Mouse (Mus musculus): Measurements from ENCODE around the gene Acss2. TPM values are rescaled to one million over a fixed set of nuclear protein-coding genes. Genes with fewer than 3 reads are reported as not detected.
A peak's percentile ranks its signal among the peaks of the same experiment; 100 is the strongest.

Acss2 gene
- polyA plus RNA-seq, 1 experiment from 2014 or later: 9.1 TPM

DNA sequence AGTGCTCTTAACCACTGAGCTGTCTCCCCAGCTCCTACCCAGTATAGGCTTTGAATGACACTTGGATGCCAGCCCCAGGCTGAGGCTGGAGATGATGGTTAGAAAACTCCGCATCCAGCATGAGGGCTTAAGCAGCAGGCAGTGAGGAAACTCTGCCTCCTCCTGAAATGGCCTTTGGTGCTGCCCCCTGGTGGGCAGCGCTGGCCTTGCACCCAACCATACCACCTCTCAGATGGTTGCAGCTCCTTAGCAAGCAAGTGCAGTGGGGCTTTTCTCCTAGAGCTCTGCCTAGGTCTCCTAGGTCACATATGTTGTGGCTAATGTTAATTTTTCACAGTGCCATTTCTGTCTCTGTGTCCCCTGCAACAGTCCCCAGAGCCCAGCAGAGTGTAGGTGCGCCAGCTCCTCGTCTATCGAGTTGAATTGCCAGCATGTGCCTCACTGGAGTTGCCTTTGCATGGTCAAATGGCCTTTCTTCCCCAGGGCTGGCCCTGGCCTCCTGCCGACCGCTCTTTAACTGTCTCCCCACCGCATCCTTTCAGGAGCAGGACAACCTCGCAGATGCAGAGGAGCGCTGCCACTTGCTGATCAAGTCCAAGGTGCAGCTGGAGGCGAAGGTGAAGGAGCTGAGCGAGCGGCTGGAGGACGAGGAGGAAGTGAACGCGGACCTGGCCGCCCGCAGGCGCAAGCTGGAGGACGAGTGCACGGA, 109.4 kb downstream of the Acss2 start:
- 46% methylated on average over 21 of the region's 21 CpGs for WGBS
- Histone ChIP-seq H3K9me3 (no peaks in the 10 kb centered on the region), H3K27ac (replicated peaks) (no peak overlapping the region), H3K4me1 (peaks cover 41% of the 10 kb centered on the region), H3K27me3 (replicated peaks; ENCODE audit: low read depth, poor library complexity, severe bottlenecking) (peaks cover 96% of the 10 kb centered on the region), H3K4me3 (no peak overlapping the region), H3K36me3 (replicated peaks) (peaks cover 20% of the 10 kb centered on the region)
- peak; percentile 86 for DNase-seq (ENCODE audit: low spot score)

- no peaks in the 10 kb centered on the region for H3K9me3 ChIP-seq
- 81% methylated on average over 9 of the region's 9 CpGs for WGBS
- peaks cover 29% of the 10 kb centered on the region for H3K36me3 ChIP-seq (replicated peaks)
- no peak for DNase-seq (ENCODE audit: low spot score)
- no peak overlapping the region for H3K27ac ChIP-seq (replicated peaks)
- H3K4me1 ChIP-seq: peaks cover 44% of the 10 kb centered on the region
- peaks cover 96% of the 10 kb centered on the region for H3K27me3 ChIP-seq (replicated peaks; ENCODE audit: low read depth, poor library complexity, severe bottlenecking)
- H3K4me3 ChIP-seq: no peak overlapping the region
These were observed 110.4 kb downstream of the Acss2 start for GRCm38 (mm10) chr2:155628112-155628511.

DNA sequence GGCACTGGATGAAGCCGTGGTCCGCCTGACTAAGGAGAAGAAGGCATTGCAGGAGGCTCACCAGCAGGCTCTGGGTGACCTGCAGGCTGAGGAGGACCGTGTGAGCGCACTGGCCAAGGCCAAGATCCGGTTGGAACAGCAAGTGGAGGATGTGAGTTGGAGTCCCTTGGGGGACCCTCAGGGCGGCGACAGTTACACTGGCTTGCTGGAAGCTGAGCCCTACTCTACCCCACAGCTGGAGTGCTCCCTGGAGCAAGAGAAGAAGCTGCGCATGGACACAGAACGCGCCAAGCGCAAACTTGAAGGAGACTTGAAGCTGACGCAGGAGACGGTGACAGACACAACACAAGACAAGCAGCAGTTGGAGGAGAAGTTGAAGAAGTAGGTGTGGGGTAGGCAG, 110.8 kb downstream of the Acss2 start:
- Histone ChIP-seq H3K4me3 (no peak overlapping the region), H3K36me3 (replicated peaks) (peaks cover 33% of the 10 kb centered on the region)

DNA sequence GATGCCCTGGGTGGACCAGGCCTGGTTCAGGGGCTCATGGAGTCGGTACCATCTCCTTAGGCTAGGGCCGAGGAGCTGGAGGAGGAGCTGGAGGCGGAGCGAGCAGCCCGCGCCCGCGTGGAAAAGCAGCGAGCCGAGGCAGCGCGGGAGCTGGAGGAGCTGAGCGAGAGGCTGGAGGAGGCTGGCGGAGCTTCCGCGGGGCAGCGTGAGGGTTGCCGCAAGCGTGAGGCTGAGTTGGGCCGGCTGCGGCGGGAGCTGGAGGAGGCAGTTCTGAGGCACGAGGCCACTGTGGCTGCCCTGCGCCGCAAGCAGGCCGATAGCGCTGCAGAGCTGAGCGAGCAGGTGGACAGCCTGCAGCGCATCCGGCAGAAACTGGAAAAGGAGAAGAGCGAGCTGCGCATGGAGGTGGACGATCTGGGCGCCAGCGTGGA, 111.5 kb downstream of the Acss2 start:
- peaks cover 46% of the 10 kb centered on the region for H3K4me1 ChIP-seq
- under 1% methylated on average over 35 of the region's 35 CpGs for WGBS
- no peaks in the 10 kb centered on the region for H3K9me3 ChIP-seq
- H3K27ac ChIP-seq (replicated peaks): no peak overlapping the region; the same call in 1 of the 2 replicates
- peaks cover 99% of the 10 kb centered on the region for H3K27me3 ChIP-seq (replicated peaks; ENCODE audit: low read depth, poor library complexity, severe bottlenecking)
- peaks cover 41% of the 10 kb centered on the region for H3K36me3 ChIP-seq (replicated peaks)
- H3K4me3 ChIP-seq: peak overlapping the region; percentile 55
- DNase-seq (ENCODE audit: low spot score): peak; percentile 68

More for the DNA sequence above, 110.8 kb downstream of the Acss2 start:
- Histone ChIP-seq H3K9me3 (no peaks in the 10 kb centered on the region), H3K4me1 (peaks cover 46% of the 10 kb centered on the region), H3K27me3 (replicated peaks; ENCODE audit: low read depth, poor library complexity, severe bottlenecking) (peaks cover 96% of the 10 kb centered on the region), H3K27ac (replicated peaks) (no peak overlapping the region)
- no peak for DNase-seq (ENCODE audit: low spot score)
- 73% methylated on average over 13 of the region's 13 CpGs for WGBS

DNA sequence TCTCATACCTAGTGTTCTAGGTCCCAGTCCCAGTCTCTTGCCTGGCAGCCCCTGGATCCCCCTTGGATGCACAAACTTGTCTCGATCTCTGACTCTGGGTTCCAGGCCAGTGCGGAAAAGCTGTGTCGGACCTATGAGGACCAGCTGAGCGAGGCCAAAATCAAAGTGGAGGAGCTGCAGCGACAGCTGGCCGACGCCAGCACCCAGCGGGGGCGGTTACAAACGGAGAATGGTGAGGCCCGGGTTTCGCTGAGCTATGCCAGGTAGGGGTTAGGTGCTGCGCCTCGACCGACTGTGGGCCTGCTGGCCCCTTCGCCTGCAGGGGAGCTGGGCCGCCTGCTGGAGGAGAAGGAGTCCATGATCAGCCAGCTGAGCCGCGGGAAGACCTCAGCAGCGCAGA, 112.4 kb downstream of the Acss2 start:
- peak overlapping the region; percentile 28 for H3K4me3 ChIP-seq

GRCm38 (mm10) chr2:155630590-155631416, 113.1 kb downstream of the Acss2 start:
- Histone ChIP-seq H3K9me3 (no peaks in the 10 kb centered on the region), H3K27me3 (replicated peaks; ENCODE audit: low read depth, poor library complexity, severe bottlenecking) (peaks cover 92% of the 10 kb centered on the region), H3K27ac (replicated peaks) (no peak overlapping the region), H3K4me3 (peak overlapping the region; percentile 28), H3K4me1 (peaks cover 46% of the 10 kb centered on the region), H3K36me3 (replicated peaks) (peaks cover 56% of the 10 kb centered on the region)
- 12% methylated on average over 43 of the region's 43 CpGs for WGBS
- DNase-seq (ENCODE audit: low spot score): peak; percentile 50

More for the DNA sequence above, 112.4 kb downstream of the Acss2 start:
- peaks cover 99% of the 10 kb centered on the region for H3K27me3 ChIP-seq (replicated peaks; ENCODE audit: low read depth, poor library complexity, severe bottlenecking)
- no peak overlapping the region for H3K27ac ChIP-seq (replicated peaks)
- WGBS: 17% methylated on average over 20 of the region's 20 CpGs
- DNase-seq (ENCODE audit: low spot score): peak; percentile 46
- H3K36me3 ChIP-seq (replicated peaks): peaks cover 50% of the 10 kb centered on the region
- no peaks in the 10 kb centered on the region for H3K9me3 ChIP-seq
- H3K4me1 ChIP-seq: peaks cover 46% of the 10 kb centered on the region

- WGBS: 70% methylated on average over 30 of the region's 30 CpGs
- Histone ChIP-seq H3K36me3 (replicated peaks) (peaks cover 71% of the 10 kb centered on the region), H3K4me1 (peaks cover 46% of the 10 kb centered on the region)
These were observed 114.6 kb downstream of the Acss2 start for GRCm38 (mm10) chr2:155632138-155632936.

GRCm38 (mm10) chr2:155633121-155633520, 115.4 kb downstream of the Acss2 start:
- Histone ChIP-seq H3K4me1 (peaks cover 46% of the 10 kb centered on the region), H3K9me3 (no peaks in the 10 kb centered on the region), H3K36me3 (replicated peaks) (peaks cover 79% of the 10 kb centered on the region), H3K4me3 (no peak overlapping the region), H3K27ac (replicated peaks) (no peak overlapping the region), H3K27me3 (replicated peaks; ENCODE audit: low read depth, poor library complexity, severe bottlenecking) (peaks cover 69% of the 10 kb centered on the region)
- DNase-seq (ENCODE audit: low spot score): no peak
- WGBS: 60% methylated on average over 19 of the region's 19 CpGs

More at GRCm38 (mm10) chr2:155632138-155632936, 114.6 kb downstream of the Acss2 start:
- no peaks in the 10 kb centered on the region for H3K9me3 ChIP-seq
- no peak overlapping the region for H3K4me3 ChIP-seq
- H3K27me3 ChIP-seq (replicated peaks; ENCODE audit: low read depth, poor library complexity, severe bottlenecking): peaks cover 77% of the 10 kb centered on the region
- no peak overlapping the region for H3K27ac ChIP-seq (replicated peaks)
- no peak for DNase-seq (ENCODE audit: low spot score)

DNA sequence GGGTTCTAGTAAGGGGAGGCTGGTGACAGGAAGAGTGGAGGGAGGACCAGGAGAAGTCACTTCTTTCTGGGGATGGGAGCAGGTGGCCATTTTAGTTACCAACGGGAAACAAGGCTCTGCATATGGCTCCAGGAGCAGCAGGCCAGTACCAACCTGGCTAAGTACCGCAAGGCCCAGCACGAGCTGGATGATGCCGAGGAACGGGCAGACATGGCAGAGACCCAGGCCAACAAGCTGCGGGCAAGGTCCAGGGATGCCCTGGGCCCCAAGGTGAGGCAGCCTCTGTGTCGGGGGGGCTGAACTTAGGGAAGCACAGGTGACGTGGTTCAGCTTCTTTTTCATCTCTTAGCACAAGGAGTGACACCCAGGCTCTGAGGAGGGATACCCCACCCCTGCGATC, 116.0 kb downstream of the Acss2 start:
- Histone ChIP-seq H3K36me3 (replicated peaks) (peaks cover 85% of the 10 kb centered on the region), H3K9me3 (no peaks in the 10 kb centered on the region), H3K27me3 (replicated peaks; ENCODE audit: low read depth, poor library complexity, severe bottlenecking) (peaks cover 63% of the 10 kb centered on the region), H3K27ac (replicated peaks) (no peak overlapping the region), H3K4me3 (no peak overlapping the region), H3K4me1 (peaks cover 43% of the 10 kb centered on the region)
- DNase-seq (ENCODE audit: low spot score): no peak
- WGBS: 89% methylated on average over 9 of the region's 9 CpGs

DNA sequence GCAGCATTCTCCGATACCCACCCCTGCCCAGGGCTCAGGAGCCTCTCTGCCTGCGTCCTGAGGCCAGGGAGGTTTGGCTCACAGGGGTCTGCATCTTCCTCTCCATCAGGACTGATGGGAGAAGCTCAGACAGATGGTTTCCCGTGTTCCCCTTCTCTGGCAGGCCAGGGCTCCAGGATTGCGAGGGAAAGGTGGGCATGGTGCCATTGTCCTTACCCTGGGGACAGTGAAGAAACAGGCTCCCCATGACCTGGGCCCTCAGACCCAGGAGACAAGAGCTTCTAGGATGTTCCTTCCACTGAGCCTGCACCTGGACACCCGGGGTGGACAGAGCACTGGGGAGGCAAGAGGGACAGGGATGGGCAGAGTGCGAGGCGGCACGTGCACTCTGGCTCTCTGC, 116.8 kb downstream of the Acss2 start:
- Histone ChIP-seq H3K4me1 (peaks cover 35% of the 10 kb centered on the region), H3K36me3 (replicated peaks) (peaks cover 93% of the 10 kb centered on the region), H3K27ac (replicated peaks) (no peak overlapping the region), H3K9me3 (no peaks in the 10 kb centered on the region), H3K27me3 (replicated peaks; ENCODE audit: low read depth, poor library complexity, severe bottlenecking) (peaks cover 55% of the 10 kb centered on the region), H3K4me3 (no peak overlapping the region)
- DNase-seq (ENCODE audit: low spot score): no peak
- WGBS: 93% methylated on average over 8 of the region's 8 CpGs
